Mouse (Mus musculus) heart, embryonic 15.5 days (tissue): ENCODE measurements around the gene Hoxd11. TPM values are rescaled to one million over a fixed set of nuclear protein-coding genes. Genes with fewer than 3 reads are reported as not detected.
A peak's percentile ranks its signal among the peaks of the same experiment; 100 is the strongest.

ENCODE experiments used
- ATAC-seq: fragments of 200-750 bp; cut with Nextera tagmentation; replicated peaks from 2 replicates; pipeline ENCODE4 v1.8.0; 2017; ENCODE audit warnings: low read depth, moderate TSS enrichment; ENCODE audit not compliant: insufficient number of reproducible peaks, insufficient read depth, low FRiP score
- H3K27ac ChIP-seq: fragments of 300-500 bp; sonication (generic); 2 replicates; pipeline ENCODE4 v1.5.1; 2015; ENCODE audit warnings: mild to moderate bottlenecking, inconsistent platforms
- H3K27me3 ChIP-seq: fragments of 300-500 bp; sonication (generic); 2 replicates; pipeline ENCODE4 v1.6.1; 2015; ENCODE audit warnings: inconsistent platforms
- H3K36me3 ChIP-seq: fragments of 300-500 bp; sonication (generic); 2 replicates; pipeline ENCODE4 v1.6.1; 2015; ENCODE audit warnings: mild to moderate bottlenecking, inconsistent platforms
- H3K4me1 ChIP-seq: fragments of 300-500 bp; sonication (generic); replicated peaks from 2 replicates; pipeline ENCODE4 v1.6.1; 2015; ENCODE audit warnings: inconsistent platforms
- H3K4me2 ChIP-seq: fragments of 300-500 bp; sonication (generic); 2 replicates; pipeline ENCODE4 v1.6.1; 2015; ENCODE audit warnings: inconsistent platforms, mild to moderate bottlenecking, moderate library complexity
- H3K4me3 ChIP-seq: fragments of 300-500 bp; sonication (generic); 2 replicates; pipeline ENCODE4 v1.5.1; 2015; ENCODE audit warnings: mild to moderate bottlenecking, inconsistent platforms
- H3K9ac ChIP-seq: fragments of 300-500 bp; sonication (generic); 2 replicates; pipeline ENCODE4 v1.6.1; 2015; ENCODE audit warnings: mild to moderate bottlenecking, inconsistent platforms
- H3K9me3 ChIP-seq: fragments of 300-500 bp; sonication (generic); replicated peaks from 2 replicates; pipeline ENCODE4 v1.6.1; 2016; ENCODE audit warnings: inconsistent platforms
- WGBS: fragments of 180-500 bp; shearing (Covaris S2); methylation state at CpG from one replicate; pipeline ENCODE4 v1.1.7; 2015; ENCODE audit warnings: mixed read lengths; 5-methylcytosine and 5-hydroxymethylcytosine counted together
- polyA plus RNA-seq: library from polyadenylated mRNA; unstranded; fragments of >200 nt; fragmentation: Nextera tagmentation; extraction: Ambion mirVana; gene quantifications from 2 replicates; pipeline ENCODE4 v1.2.1, GENCODE M21; 2015

Gene Hoxd11
- polyA plus RNA-seq, 1 experiment from 2014 or later: not detected

DNA sequence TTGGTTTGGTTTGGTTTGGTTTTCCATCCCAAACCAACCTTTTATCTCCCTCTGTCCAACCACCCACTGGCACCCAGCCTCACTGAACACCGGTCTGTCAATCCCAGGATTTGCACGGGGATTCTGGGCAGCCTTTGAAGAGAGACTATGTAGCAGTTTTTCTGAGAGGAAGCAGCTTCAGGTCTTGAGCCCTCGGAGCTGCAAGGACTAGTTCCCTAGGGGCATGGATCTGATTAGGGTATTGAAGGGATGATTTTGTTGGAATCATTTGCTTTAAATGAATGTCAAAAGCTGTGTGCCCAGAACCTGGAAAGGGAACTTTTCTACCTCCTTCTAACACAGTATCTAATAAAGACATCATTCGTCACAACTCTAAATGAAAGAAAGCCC, 22.7 kb upstream of the Hoxd11 start:
- Histone ChIP-seq H3K4me3 (no peak overlapping the region), H3K27me3 (peaks cover 91% of the 10 kb centered on the region), H3K4me2 (no peak overlapping the region), H3K27ac (no peak overlapping the region), H3K36me3 (no peaks in the 10 kb centered on the region), H3K9me3 (no peaks in the 10 kb centered on the region), H3K9ac (no peak overlapping the region), H3K4me1 (peaks cover 27% of the 10 kb centered on the region)
- WGBS: 5% methylated on average over 4 of the region's 4 CpGs
- no peak for ATAC-seq

DNA sequence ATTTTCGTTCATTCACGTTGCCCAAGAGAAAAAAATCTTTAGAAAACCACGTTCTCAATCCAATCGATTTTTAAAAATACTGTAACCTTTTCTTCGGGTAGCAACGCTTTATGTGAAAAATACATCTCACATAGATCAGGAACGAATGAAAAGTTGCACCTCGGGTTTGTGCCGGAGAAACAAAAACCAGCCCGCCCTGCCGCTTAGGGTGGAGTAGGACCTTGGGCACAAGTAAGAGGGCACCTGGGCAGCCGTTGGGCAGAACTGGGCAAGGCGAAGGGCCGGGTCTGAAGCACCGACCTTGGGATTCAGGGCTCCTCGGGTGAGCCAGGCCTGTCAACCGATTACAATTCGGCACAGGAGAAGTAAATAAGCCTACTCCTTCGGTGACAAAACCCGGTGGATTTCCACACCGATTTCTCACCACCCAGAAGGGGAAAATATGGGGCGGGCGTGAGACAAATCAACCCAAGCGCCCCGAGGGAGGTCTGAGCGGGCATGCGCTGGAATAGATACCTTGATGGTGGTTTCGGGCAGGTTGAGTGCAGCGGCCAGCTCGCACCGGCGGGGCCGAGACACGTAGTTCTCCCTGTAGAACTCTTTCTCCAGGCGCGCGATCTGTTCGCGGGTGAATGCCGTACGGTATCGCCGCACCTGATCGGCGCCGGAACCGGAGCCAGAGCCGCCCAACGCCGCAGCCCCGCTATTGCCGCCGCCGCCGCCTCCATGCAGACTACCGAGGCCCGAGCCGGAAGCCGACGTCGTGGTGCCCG, 21.9 kb upstream of the Hoxd11 start:
- Histone ChIP-seq H3K4me2 (no peak overlapping the region; the same call in 1 of the 2 replicates), H3K4me1 (peaks cover 28% of the 10 kb centered on the region), H3K4me3 (peak overlapping the region; percentile 17), H3K27ac (no peak overlapping the region), H3K9me3 (no peaks in the 10 kb centered on the region), H3K9ac (no peak overlapping the region), H3K36me3 (no peaks in the 10 kb centered on the region), H3K27me3 (peaks cover 91% of the 10 kb centered on the region)
- ATAC-seq: no peak
- 4% methylated on average over 62 of the region's 62 CpGs for WGBS

DNA sequence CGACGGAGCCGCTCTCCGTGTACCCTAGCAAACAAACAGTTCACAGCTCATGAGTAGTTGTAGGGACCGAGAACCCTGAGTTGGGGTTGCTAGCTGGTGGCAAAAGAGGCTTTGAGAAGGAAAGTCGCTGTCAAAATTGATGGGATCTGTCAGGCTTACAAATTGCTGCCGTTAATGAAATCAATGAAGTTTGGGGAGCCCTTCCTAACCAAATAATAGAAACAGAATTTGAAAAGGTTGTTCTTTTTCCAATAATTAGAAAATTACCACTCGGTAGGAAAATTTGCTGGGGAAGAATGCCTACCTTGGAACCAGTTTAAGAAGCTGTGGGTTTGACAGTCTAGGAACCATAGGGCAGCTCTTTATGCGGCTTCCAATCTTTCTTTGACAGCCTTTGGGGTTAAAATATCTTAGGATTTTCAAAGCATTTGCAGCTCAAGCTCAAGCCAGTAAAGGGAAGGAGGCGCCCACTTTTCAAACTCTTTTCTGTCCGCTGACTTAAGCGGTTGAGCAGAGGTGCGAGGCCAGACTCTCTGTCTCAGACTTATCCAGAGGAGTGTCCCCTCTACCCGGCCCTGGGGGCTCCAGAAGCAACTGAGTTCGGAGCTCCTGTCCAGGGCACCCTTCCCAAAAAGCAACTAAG, 21.2 kb upstream of the Hoxd11 start:
- Histone ChIP-seq H3K27me3 (peaks cover 95% of the 10 kb centered on the region), H3K36me3 (no peaks in the 10 kb centered on the region), H3K9ac (no peak overlapping the region), H3K4me3 (peak overlapping the region; percentile 17), H3K4me2 (no peak overlapping the region; the same call in 1 of the 2 replicates), H3K9me3 (no peaks in the 10 kb centered on the region), H3K27ac (no peak overlapping the region), H3K4me1 (peaks cover 28% of the 10 kb centered on the region)
- ATAC-seq: no peak
- 2% methylated on average over 15 of the region's 15 CpGs for WGBS

DNA sequence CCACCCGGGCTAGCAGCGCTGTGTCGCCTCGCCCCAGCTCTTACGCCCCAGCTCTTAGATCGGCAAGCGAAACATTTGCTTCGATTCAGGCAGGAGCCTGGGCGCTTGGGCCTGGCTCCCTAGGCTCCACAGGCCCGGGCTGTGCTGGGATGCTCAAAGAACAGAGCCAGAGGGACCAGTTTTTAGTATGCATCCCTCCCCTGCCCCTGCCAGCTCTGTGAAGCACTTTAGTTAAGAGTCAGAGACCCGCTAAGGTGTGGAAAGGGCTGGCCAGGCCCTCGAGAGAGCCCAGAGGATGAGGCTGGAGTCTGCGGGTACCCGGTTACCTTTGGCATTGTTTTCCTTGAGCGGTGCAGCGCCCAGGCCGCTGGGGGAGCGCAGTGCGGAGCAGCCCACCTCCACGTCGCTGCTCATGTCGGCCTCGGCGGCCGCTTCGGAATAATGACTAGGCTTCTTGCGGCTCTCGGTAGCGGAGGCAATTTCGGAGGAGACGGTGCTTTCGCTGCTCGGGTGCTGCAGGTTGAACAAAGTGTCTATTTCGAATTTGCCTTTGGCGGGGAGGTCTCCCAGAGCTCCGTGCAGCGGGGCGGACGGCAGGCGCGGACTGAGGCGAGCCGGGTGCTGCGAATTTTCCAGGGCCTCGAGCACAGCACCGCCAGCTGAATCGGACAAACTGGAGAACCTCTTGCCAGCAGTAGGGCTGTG, 20.5 kb upstream of the Hoxd11 start:
- no peak for ATAC-seq
- no peaks in the 10 kb centered on the region for H3K36me3 ChIP-seq
- no peak overlapping the region for H3K27ac ChIP-seq
- WGBS: 2% methylated on average over 47 of the region's 47 CpGs
- H3K4me2 ChIP-seq: no peak overlapping the region
- no peak overlapping the region for H3K9ac ChIP-seq
- no peaks in the 10 kb centered on the region for H3K9me3 ChIP-seq
- peaks cover 99% of the 10 kb centered on the region for H3K27me3 ChIP-seq
- H3K4me1 ChIP-seq: peaks cover 28% of the 10 kb centered on the region
- no peak overlapping the region for H3K4me3 ChIP-seq

DNA sequence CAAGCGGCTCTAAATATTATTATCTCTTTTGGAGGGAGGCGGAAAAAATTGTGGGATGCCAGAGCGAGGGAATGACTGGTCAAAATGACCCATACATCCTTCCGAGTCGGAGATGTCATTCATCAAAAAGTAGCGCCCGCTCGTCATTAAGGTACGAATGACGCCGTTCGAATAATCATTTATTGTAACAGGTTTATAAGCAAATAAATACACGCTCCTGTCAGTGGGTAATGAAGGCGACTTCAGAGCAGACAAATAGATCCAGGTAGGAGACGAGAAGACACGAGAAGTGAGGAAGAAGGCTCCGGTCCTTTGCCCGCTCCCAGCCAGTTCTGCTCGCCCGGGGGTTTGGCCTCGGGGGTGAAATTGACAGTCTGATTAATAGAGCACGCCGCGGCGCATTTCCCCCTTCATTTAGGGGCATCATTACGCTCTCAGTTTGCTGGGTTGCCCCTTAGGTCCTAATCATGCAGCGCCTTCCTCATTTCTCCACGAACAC, 19.8 kb upstream of the Hoxd11 start, which contains the start of gene Evx2:
Gene Evx2, minus strand, starts transcription at position 51 of the 499 bp plus-strand sequence.
- peaks cover 28% of the 10 kb centered on the region for H3K4me1 ChIP-seq
- 3% methylated on average over 28 of the region's 28 CpGs for WGBS
- no peaks in the 10 kb centered on the region for H3K9me3 ChIP-seq
- peaks cover 99% of the 10 kb centered on the region for H3K27me3 ChIP-seq
- H3K4me2 ChIP-seq: no peak within 1 kb of the TSS
- H3K27ac ChIP-seq: no peak within 1 kb of the TSS
- H3K9ac ChIP-seq: no peak within 1 kb of the TSS
- no peaks in the 10 kb centered on the region for H3K36me3 ChIP-seq
- no peak for ATAC-seq
- H3K4me3 ChIP-seq: no peak within 1 kb of the TSS

DNA sequence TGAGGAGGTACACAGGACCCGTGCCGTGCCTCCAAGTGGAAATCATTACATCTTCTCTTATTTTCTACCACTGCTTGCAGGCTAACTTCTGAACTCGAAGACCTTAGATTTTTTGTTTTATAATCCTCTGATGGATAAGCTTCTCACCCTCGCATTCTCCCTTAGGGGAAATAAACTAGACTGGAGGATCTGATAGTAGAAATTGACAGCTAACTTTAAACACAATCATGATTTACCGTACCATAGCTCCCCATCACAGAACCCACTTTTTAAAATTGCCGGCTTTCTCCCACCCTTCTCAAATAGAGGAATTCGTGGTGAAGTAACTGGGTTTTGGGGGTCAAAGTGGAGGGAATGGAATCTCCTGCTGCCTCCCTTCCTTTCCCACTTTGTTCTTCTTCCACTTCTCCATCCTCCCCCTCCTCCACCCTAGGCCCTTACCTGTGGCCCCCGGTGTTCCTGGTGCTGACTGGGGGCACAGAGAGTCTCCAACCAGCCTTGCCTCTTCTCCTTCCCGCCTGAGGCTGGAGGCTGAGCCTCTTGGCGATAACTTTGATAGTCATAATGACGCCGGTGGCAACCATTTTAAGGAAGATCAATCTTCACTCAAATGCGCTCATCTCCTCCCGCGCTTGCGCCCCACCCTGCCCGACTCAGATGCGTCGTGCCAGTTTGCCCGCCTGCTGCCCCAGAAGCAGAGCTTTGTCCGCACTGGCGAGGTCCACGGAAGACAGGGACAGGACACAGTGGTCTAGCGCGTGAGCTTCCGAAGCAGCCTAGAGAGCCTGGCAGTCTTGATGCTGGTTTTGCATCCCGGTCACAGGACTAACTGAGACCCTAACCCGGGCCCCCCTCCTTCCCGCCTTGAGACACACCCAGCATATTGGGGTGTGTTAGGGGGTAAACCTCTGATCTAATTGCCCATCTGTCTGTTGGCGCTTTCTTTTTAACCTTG, 18.7 kb upstream of the Hoxd11 start:
- H3K9me3 ChIP-seq: no peaks in the 10 kb centered on the region
- H3K4me3 ChIP-seq: 0 out of 2 replicates have a peak overlapping the region, but pooled peaks have one; percentile 8
- H3K36me3 ChIP-seq: no peaks in the 10 kb centered on the region
- ATAC-seq: no peak
- no peak overlapping the region for H3K4me2 ChIP-seq
- H3K9ac ChIP-seq: no peak overlapping the region
- H3K4me1 ChIP-seq: peaks cover 24% of the 10 kb centered on the region
- H3K27me3 ChIP-seq: peaks cover 98% of the 10 kb centered on the region
- WGBS: 3% methylated on average over 30 of the region's 30 CpGs
- no peak overlapping the region for H3K27ac ChIP-seq

DNA sequence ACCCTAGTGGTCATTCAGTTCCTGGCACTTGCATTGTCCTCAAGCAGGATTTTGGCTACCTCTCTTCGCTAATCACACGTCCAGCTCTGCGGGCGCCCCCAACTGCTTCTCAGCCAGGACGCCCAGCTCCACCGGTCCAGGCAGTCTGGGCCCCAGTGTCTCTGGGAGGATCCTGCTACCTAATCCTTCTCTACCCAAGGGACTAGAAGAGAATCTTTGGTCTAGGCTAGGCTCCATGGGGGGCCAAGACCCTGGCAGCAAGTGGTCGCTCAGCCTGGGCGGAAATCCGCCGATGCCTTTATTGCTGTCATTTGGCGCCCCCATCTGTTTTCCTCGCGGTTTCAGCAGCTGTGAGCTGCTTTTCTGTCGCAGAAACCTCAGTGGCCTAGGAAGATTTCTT, 17.7 kb upstream of the Hoxd11 start:
- H3K27me3 ChIP-seq: peaks cover 98% of the 10 kb centered on the region

DNA sequence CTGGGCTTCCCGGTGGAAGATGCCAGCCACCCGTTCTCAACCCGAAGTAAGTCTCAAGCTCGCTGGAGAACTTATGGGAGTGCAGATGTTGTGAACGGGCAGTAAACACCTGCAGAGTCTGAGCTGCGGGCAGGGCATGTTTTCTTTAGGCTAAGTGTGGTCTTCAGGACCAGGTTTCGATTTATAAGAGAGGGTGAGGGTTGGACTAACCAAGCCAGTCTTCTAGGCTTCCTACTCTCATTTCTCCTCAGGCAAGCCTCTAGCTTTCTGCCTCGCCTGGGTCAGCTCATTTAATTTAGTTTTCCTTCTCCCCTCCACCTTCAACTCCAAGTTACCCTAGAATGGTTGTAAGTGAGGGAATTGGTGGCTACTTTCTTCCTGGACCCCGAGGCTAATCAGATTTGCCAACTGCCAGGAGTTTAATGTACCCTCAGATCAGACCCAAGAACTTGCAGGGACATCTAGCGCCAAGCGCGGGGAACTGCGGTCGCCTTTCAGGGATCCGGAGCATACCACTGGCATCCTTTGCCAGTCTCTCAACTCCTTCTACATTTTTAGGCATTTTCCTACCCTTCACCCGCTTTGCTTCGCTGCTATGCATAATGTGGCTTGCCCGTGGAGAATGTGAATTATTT, 15.9 kb upstream of the Hoxd11 start:
- no peak overlapping the region for H3K9ac ChIP-seq
- H3K27me3 ChIP-seq: peaks cover 97% of the 10 kb centered on the region
- no peak for ATAC-seq
- no peaks in the 10 kb centered on the region for H3K36me3 ChIP-seq
- no peak overlapping the region for H3K4me2 ChIP-seq
- no peaks in the 10 kb centered on the region for H3K9me3 ChIP-seq
- WGBS: 4% methylated on average over 18 of the region's 18 CpGs
- peaks cover 24% of the 10 kb centered on the region for H3K4me1 ChIP-seq
- H3K27ac ChIP-seq: no peak overlapping the region
- H3K4me3 ChIP-seq: no peak overlapping the region

More for the DNA sequence above, 17.7 kb upstream of the Hoxd11 start:
- under 1% methylated on average over 14 of the region's 14 CpGs for WGBS
- Histone ChIP-seq H3K4me3 (0 out of 2 replicates have a peak overlapping the region, but pooled peaks have one; percentile 19), H3K9ac (no peak overlapping the region), H3K4me2 (peak overlapping the region; percentile 47), H3K9me3 (no peaks in the 10 kb centered on the region), H3K4me1 (peaks cover 20% of the 10 kb centered on the region), H3K36me3 (no peaks in the 10 kb centered on the region), H3K27ac (no peak overlapping the region)
- no peak for ATAC-seq

DNA sequence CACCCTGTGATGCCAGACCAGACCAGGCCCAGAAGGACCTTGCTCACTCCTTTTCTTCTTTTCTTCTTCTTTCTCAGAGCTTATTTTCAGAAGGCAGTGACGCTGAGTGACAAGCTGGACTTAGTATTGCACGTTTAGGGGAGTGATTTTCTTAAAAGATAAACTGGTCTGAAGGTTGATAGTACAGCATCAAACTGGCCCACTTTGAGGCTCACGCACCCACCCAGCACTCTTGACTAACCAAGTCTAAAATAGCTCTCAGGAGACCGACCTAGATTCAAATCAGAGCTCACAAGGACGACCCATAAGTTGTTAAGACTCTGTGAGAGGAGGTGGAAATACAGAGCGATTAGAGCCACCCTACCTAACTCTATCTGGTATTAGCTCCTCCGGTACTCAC, 12.9 kb upstream of the Hoxd11 start:
- H3K9me3 ChIP-seq: no peaks in the 10 kb centered on the region
- H3K36me3 ChIP-seq: no peaks in the 10 kb centered on the region
- peaks cover 95% of the 10 kb centered on the region for H3K27me3 ChIP-seq
- H3K4me2 ChIP-seq: no peak overlapping the region
- H3K4me1 ChIP-seq: peaks cover 16% of the 10 kb centered on the region
- ATAC-seq: no peak
- 4% methylated on average over 7 of the region's 7 CpGs for WGBS
- H3K9ac ChIP-seq: no peak overlapping the region
- H3K4me3 ChIP-seq: no peak overlapping the region
- H3K27ac ChIP-seq: no peak overlapping the region

DNA sequence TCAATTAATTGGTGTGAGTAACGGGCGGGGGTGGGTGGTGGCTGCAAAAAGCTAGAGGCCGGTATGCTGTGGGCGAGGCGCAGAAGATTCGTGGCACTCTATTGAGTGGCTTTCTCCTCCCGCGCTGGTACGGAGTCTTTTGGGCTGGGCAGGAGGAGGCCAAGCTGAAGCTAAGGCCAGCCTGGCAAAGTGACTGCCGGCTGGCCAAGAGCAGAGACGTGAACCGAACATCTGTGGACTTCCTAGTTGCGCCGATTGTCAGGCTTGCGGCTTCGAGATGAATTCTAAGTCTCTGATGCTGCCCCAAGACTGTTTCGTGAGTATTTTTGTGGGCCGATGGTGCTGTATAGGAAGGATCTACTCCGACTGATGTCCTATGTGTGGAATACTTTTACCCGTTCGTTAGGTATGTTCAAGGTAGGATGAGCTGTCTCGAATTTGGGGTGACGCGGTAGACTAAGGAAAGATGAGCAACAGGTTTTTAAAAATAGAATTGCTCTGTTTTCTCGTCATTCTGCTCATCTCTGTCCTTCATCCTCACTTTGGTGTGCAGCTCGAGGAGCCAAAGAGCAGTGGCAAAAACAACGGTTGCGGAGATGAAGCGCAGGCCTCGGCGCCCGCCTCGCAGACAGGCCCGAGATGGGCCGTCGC, 12.0 kb upstream of the Hoxd11 start:
- no peak for ATAC-seq
- 3% methylated on average over 36 of the region's 36 CpGs for WGBS
- Histone ChIP-seq H3K36me3 (no peaks in the 10 kb centered on the region), H3K4me1 (peaks cover 13% of the 10 kb centered on the region), H3K4me3 (peak overlapping the region; percentile 45), H3K27me3 (peaks cover 95% of the 10 kb centered on the region), H3K9me3 (no peaks in the 10 kb centered on the region), H3K4me2 (peak overlapping the region; percentile 73), H3K9ac (no peak overlapping the region), H3K27ac (no peak overlapping the region)
